Mouse (Mus musculus) spleen, postnatal 4 days (tissue): ENCODE data around the gene Btbd16.
A peak's percentile ranks its signal among the peaks of the same experiment; 100 is the strongest.

ENCODE experiments used
- DNase-seq, 2 experiments: peaks; one replicate each; pipeline ENCODE4 v3.0.0; 2022; ENCODE audit warnings: low spot score in 2 of 2

The Btbd16 gene

DNA sequence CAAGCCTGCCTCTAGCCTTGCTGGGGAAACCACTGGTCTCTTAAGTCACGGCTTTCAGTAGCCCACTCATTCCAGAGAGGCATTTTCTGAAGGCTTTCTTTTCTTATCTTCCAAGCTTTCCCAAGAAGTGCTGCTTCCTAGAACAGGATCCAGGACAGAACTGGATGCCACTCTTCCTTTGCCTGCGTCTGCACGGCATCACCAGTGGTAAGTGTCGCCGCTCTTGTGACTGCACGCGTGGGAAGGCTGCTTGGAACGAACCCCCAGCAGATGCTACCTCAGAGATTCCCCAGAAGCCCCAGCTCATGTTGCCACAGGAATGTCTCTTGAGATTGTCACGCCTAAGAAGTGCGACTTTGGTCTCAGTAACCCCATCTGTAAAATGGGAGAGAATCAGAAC lies 41.7 kb downstream of the Btbd16 start:
- DNase-seq = no peak

DNA sequence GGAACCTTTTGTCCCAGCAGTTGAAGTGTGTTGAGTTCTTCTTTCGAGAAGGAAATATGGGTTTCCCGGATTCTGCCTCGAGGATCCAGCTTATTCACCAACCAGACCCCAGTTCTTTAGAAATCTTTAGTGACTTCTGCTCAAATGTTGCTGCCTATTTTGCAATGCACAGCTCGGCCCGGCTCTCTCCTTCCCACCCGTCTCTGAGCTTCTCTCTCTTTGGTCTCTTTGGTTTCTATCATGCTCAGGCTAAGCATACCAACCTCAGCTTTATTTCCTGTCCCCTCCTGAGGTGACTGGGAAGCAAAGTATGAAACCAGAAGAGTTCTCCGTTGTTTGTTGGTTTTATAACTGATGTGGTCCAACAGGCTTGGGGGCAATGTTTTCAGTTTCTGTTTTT lies 42.4 kb downstream of the Btbd16 start:
- DNase-seq = no peak

DNA sequence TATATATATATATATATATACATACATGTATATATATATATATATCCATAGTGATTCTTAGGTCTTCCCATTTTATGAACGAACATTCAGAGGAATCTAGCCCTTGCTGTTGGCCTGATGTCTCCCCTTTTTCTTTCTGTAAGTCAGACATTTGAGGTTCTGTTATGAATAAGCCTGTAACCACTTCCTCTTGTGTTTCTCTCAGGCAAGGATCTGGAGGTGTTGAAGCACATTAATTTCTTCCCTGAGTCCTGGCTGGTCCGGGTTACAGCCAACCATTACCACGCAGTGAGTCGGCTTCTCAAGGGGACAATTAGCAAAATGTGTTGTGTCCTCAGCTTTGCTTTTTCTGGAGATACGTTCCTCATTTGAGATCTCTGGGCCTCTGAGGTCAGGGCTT lies 44.9 kb downstream of the Btbd16 start:
- no peak for DNase-seq

DNA sequence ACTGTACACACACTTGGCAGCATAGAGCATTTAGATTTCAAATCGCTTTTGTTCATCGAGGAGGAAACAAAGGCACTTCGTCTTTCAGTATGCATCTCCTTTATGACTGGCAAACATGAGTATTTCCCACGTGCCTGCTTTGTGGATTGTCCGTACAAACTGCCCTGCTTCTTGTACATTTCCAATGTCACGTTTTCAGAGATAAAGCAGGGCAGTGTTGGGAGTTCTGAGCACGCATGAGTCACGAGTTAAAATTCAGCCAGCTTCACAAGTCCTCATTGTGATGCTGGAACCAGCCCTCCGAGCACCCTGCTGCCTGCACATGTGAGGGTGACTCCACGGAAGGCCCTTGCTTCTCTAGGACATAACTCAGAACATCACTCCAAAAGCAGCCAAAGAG lies 45.8 kb downstream of the Btbd16 start:
- DNase-seq = no peak

DNA sequence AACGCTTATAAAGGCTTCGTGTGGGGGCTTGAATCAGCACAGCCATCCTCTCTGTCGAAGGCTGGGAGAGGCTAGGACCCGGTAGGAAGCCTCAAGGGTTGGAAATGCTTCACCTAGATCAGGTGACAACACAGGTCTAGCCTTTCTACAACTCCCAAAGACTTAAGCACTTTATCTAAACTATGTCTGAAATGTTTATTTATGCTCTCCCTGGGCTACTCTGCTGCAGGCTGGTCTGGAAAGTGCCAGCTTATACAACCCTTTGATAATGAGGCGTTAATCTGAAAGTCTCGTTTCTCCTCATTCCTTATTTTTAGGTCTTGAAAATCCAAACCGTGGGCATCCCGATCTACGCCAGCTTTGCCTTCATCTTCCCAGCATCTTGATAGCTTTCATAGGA lies 50.1 kb downstream of the Btbd16 start:
- no peak for DNase-seq

DNA sequence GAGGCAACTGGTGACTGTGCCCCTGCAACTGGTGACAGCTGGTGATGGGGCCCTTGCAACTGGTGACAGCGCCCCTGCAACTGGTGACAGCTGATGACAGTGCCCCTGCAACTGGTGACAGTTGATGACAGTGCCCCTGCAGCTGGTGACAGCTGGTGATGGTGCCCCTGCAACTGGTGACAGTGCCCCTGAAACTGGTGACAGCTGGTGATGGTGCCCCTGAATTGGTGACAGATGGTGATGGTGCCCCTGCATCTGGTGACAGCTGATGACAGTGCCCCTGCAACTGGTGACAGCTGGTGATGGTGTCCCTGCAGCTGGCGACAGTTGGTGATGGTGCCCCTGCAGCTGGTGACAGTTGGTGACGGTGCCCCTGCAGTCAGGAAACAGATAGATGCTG lies 52.5 kb downstream of the Btbd16 start:
- DNase-seq = no peak

DNA sequence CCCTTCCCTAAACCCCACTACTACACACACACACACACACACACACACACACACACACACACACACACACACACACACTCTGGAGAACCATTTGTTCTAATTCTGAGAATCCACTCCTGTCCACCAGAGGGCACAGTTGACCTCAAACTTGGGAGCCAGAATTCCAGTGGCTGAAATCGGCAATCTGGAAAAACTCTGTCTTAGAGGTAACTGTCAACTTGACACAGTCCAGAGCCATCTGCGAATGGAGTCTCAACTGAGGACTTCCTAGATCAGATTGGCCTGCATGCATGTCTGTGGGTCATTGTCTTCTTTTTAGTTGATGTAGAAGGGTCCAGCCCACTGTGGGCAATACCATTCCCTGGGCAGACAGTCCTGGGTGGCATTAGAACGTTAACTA lies 53.6 kb downstream of the Btbd16 start:
- DNase-seq = no peak

DNA sequence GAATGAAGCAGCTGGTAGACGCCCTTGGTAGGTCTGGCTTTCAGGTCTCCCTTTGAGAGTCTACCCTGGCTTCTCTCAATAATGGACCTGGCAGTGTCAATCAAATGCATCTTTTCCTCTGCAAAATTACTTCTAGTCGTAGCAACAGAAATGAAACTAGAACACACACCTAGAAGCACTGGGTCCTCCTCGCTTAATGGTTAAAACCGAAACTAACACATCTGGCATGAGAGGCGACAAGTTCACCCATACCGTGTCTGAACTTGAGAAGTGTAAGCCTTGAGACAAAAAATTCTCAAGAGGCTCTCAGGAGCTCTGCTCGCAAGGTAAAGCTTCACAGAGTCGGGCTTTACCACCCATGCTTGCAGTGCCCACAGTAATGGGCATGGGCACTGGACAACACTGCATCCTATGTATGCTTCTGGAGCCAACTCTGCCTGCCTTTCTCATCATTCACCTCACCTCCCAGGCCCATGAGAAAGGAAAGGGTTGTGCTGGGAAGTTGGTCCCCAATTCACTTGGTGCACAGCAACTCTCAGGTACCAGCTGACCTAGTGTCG lies 54.1 kb downstream of the Btbd16 start:
- DNase-seq = no peak

DNA sequence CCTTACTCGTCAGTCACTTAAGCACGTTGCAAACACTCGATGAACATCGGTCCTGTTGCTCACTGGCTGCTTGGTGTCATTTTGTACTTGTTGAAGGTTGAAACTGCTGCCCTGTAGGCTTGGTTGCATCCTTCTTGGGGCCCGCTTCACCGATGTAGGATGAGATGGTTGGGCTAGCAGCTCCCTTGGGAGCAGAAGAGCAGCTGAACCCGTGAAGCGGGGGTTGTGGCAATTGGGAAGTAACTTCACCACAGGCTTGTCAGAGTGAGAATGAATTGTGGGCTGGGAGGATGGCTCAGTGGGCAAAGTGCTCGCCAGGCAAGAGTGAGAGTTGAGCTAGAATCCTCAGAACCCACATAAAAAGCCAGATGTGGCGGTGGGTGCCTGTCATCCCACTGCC lies 54.6 kb downstream of the Btbd16 start:
- no peak for DNase-seq

DNA sequence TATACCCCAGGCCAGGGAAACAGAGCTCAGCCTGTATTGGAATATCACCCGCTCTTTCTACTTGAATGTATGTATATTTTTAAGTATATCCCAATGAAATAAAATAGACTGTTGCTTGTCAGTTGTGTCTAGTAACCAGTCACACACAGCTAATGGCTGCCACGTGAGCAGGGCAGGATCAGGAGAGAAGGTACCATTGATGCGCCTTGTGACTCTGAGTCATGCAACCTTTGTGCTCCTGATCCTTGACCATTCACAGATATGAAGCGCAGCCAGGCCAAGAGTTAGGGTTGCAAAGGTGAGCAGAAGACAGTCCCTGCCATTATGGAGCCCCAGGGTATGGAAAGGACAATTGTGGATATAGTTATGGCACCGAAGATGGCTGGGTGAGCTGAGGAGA lies 57.7 kb downstream of the Btbd16 start:
- DNase-seq = no peak

DNA sequence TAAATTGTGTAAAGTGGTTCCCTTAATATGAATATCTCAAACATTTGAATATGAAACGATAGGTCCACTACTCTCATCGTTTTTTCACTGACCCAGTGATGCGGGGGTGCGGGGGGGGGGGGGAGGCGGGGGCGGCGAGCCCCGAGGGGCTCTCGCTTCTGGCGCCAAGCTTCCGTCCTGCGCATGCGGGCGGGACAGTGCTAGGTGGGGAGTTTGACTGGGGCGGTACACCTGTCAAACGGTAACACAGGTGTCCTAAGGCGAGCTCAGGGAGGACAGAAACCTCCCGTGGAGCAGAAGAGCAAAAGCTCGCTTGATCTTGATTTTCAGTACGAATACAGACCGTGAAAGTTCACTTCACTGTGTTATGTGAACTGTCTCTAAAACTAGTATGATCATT lies 60.4 kb downstream of the Btbd16 start:
- peak; percentile 26 to 81 for DNase-seq

DNA sequence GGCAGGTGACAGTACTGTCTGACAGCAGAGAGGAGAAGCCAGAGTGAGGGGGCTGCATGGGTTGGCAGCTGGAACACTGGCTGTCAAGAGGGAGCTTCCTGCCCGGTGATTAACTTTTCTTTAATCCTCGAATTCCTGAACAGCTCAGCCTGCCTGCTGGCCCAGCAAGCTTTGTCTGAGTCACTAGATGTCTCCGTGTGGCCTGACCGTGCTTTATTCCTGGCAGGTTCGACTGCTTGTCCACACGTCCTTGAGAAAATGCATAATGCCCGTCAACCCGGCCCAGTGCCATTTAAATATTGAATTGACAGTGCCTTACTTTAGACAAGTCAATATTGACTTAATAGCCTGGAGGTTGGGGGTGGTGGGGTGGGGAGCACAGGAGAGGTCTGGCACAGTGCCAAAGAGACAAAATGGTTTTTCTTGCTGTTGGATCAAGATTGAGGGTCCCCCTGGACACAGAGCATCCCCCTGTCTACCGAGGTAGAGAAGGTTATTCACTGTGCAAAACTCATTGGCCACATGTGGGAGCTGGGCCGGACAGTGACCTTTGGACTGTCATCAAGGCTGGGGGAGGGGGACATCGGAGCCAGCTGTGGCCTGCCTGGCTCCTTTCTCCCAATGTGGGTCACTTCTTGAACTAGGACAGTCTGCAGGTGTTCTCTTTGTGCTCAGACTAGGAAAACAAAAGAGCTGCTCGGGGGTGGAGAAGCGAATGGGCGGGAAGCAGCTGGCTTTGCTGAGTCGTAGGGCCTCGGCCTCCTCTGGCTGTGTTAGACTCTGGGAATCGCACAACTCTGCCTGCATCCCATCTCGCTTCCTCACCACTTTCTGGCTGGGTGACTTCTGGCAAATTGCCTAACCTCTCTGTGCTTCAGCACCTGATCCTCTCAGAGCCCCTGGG lies 61.3 kb downstream of the Btbd16 start:
- no peak for DNase-seq

DNA sequence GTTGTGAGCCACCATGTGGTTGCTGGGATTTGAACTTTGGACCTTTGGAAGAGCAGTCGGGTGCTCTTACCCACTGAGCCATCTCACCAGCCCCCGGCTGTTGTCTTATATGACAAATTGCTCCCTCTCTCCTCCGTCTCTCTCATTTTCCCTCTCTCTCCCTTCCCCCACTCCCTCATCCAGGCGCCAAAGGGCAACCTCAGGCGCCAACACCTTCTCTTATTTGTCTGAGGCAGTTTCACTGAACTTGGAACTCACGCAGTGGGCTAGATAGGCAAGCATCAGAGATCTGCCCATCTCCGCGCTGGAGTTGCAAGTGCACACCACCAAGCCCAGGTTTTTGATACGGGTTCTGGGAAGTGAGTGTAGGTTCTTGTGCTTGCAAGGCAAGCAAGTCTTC lies 62.2 kb downstream of the Btbd16 start:
- no peak for DNase-seq

DNA sequence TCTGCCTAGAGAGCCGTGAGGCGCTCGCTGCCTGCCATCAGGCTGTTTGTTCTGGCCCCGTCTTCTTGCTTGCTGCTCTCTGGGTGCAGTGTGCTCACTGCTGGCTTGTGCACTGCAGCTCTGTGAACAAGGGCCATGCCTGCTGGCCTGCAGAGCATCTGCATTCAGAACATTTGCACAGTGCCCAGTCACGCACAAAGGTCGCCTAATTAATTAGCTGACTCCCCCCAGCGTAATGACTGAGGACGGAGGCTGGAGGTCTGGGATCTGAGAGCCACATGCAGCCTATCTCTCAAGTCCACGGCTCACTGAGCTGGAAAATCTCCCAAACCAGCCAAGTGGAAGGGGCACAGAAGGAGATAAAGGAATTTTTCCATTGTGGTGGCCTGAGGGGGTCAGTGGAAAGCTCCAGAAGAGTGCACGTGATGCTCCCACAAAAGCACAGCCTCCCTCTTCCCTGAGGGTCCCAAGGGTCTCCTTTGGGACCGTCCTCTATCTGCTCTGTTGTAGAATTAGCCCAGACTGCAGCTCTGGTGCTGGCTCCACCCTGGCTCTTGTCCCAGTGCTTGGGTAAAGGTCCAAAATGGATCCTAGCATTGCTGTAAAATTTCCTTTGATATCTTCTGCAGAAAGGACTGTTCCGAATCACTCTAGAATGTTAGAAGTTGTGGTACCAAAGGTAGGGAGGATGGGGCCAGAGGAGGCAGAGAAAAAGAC lies 64.2 kb downstream of the Btbd16 start:
- no peak for DNase-seq

DNA sequence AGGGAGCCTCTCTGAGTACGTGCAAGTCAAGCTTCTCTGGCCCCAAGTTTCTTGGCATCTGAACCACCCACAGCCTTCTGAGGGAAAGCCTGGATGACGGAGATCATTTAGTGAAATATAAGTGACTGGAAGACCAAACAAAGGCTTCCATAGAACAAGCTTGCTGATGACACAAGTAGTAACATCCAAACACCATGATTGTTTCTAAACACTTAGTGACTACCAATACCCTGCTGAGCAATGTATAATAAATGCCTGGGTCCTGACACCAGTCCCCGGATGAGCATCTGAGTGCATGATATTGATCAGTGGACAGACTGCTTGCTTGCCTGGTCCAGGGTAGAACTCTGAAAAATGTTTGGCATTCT lies 64.8 kb downstream of the Btbd16 start:
- no peak for DNase-seq

DNA sequence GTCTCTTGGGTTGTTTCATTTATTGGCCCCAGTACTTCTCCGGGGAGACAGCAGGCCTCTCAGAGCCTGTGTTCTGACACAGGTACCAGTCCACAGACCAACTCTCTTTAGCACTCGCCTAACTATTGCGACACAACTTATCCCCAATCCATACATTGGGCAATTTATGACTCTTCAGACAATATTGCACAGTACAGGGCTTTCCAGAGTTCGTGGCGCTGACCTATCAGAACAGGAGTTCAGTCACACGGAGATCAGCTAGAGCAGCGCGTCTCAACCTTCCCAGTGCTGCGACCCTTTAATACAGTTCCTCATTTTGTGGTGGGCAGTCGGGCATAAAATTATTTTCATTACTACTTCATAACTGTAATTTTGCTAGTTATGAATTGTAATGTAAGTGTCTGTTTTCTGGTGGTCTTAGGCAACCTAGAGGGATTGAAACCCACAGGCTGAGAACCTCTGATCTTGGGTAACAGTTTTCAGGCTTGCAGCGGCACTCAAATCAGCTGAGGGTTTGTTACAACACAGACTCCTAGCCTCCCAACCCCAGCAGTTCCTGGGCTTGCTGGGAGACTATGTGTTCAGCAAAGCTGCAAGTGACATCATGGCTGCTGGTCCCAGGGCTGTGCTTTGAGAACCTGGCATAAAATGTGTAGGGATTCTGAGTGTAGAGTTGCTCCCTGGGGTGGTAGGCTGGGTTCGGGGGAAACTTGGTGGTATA lies 65.7 kb downstream of the Btbd16 start:
- DNase-seq = no peak

DNA sequence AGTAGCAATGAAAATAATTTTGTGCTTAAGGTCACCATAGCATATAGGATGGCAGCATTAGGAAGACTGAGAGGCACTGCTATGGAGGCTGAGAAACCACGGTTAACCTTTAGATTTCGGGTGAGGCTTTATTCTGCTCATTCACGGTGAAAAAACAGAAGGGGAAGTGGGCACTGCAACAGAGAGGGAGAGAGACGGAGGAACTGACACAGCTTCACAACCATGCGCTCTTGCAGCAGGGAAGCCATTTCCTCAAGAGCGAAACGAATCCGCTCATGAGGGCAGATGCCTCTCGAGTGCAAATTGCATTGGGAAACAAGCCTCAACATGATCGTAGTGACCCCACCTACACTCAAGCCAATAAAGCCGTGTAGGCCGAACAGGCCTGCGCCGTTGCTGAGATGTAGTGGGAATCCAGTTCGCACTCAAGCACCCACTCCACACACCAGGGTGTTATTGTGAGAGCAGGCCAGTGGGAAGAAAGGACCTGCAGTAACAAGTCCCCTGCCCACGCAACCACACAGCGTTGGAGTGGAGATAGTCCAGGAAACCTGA lies 73.4 kb downstream of the Btbd16 start:
- no peak for DNase-seq

DNA sequence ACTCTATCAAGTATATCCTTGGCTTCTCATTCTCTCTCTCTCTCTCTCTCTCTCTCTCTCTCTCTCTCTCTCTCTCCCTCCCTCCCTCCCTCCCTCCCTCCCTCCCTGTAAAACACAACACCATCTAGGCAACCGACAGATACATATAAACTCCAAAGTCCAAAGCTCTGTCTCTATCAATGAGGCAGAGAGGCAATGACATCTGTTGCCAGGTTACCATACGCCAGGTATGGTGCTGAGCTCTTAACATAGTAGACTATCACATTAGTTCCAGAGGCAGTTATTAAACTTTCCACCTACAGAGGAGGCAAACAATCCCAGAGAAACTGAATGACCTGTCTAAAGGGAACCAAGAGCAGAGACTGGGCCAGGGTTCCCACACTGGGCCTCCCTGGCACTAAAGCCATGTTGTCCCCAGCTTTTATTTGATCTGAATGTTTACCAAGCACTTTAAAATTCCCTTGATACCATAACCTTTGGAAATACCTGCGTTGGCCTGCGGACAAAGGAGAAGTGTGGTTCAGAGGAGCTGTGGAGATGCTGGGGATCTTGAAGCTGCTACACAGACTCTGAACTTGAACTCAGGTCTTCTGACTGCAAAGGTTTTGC lies 80.9 kb downstream of the Btbd16 start:
- DNase-seq = no peak

DNA sequence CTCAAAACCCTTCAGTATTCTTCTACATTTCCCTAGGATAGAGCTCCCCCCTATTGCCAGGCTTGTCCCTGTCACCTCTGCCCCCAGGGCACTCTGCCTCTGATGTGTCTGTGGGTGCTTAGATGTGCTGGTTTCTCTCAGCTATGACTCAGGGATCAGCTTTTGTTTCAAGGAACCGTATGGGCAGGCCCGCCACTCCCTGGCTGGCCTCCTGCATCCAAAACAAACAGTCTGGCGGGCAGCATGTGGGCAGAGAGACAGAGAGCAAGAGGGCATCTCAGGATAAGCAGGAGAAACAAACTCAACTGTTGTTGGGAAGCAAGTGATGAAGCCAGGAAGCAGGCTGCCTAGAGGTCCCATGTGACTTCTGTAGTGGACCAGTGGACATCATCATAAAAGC lies 81.8 kb downstream of the Btbd16 start:
- no peak for DNase-seq

DNA sequence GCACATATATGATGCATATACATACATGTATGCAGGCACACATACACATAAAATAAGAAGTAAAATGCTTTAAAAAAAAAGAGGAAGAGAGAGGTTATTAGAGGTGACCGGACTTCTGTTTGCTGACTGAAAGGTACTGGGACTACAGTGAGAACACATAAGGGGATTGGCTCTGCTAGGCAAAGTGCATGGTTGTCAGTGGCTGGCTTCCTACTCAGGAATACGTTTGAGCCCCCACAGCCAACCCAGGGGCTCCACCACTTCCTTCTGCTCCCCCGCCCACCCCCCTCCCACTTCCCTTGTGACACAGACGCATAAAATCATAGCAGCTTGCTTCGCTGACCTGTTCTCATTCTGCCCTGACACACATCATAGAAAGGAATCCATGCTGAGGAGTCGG lies 84.1 kb downstream of the Btbd16 start:
- no peak for DNase-seq

DNA sequence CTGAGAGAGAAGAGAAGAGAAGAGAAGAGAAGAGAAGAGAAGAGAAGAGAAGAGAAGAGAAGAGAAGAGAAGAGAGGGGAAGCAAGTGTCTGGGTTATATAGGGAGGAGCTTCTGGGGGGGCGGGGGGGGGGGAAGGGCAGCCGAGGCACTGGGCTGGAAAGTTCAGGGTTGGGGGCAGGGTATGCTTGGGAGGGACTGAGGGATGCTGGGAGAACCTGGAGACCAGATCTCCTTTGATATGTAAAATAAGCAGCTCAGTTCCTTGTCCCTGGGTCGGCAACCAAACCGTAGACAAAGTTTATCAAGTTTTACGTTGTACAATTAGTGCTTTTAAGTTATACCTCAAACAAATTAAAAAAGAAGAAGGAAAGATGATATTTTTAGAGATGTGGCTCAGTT lies 86.1 kb downstream of the Btbd16 start:
- no peak for DNase-seq

DNA sequence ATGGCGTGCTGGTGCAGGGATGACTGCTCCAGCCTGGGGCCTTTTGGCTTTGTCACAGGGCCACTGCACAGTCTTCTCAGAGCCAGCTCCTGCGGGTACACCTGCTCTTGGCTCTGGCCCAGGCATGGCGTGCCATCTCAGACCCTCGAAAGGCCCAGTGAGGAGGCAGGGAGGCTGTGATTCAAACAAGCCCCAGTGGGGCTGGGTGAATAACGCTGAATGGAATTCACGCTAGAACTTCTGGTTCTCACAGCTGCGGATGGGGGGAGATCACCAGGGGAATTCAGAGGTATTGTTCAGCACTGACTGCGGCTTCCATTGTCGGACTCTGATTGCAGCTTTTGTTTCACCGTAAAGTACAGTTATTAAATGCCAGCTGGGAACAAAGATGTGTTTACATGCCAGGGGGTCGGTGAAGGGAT lies 86.9 kb downstream of the Btbd16 start:
- DNase-seq = no peak
